Mouse (Mus musculus) fibroblast of lung, adult 2 months (primary cell): ENCODE results near the gene Slco2a1.

Experiments
- DNase-seq: peaks from one replicate; pipeline ENCODE4 v3.0.0-alpha.2; 2011; ENCODE audit warnings: low read depth

Slco2a1 gene

GRCm38 (mm10) chr9:102985111-102985510 lies 3.4 kb upstream of the Slco2a1 start:
- DNase-seq = no peak

GRCm38 (mm10) chr9:102985939-102986338 lies 2.6 kb upstream of the Slco2a1 start:
- no peak for DNase-seq

- DNase-seq = no peak
These were observed 2.0 kb downstream of the Slco2a1 start for GRCm38 (mm10) chr9:102990306-102991133.

- no peak for DNase-seq
These were observed 2.6 kb downstream of the Slco2a1 start for GRCm38 (mm10) chr9:102991134-102991406.

GRCm38 (mm10) chr9:102992877-102993276 lies 4.4 kb downstream of the Slco2a1 start:
- no peak for DNase-seq

GRCm38 (mm10) chr9:102993764-102994163 lies 5.3 kb downstream of the Slco2a1 start:
- no peak for DNase-seq

GRCm38 (mm10) chr9:102995800-102996635 lies 7.5 kb downstream of the Slco2a1 start:
- DNase-seq = no peak

- no peak for DNase-seq
These were observed 11.9 kb downstream of the Slco2a1 start for GRCm38 (mm10) chr9:103000384-103000783.

- DNase-seq = no peak
These were observed 15.8 kb downstream of the Slco2a1 start for GRCm38 (mm10) chr9:103004343-103004742.

GRCm38 (mm10) chr9:103007699-103008078 lies 19.2 kb downstream of the Slco2a1 start:
- DNase-seq = no peak

GRCm38 (mm10) chr9:103008079-103008855 lies 19.8 kb downstream of the Slco2a1 start:
- DNase-seq = no peak

GRCm38 (mm10) chr9:103010161-103010560 lies 21.6 kb downstream of the Slco2a1 start:
- DNase-seq = no peak

- DNase-seq = no peak
These were observed 24.9 kb downstream of the Slco2a1 start for GRCm38 (mm10) chr9:103013366-103013765.

GRCm38 (mm10) chr9:103014686-103015085 lies 26.2 kb downstream of the Slco2a1 start:
- no peak for DNase-seq

GRCm38 (mm10) chr9:103024116-103024515 lies 35.6 kb downstream of the Slco2a1 start:
- no peak for DNase-seq

GRCm38 (mm10) chr9:103027150-103027889 lies 38.8 kb downstream of the Slco2a1 start:
- DNase-seq = no peak

GRCm38 (mm10) chr9:103029012-103029411 lies 40.5 kb downstream of the Slco2a1 start:
- DNase-seq = no peak

GRCm38 (mm10) chr9:103030041-103030440 lies 41.5 kb downstream of the Slco2a1 start:
- DNase-seq = no peak

- DNase-seq = no peak
These were observed 42.7 kb downstream of the Slco2a1 start for GRCm38 (mm10) chr9:103031211-103031610.

- DNase-seq = no peak
These were observed 43.7 kb downstream of the Slco2a1 start for GRCm38 (mm10) chr9:103032193-103032592.

- peak; percentile 52 for DNase-seq
These were observed 44.9 kb downstream of the Slco2a1 start for GRCm38 (mm10) chr9:103033381-103033780.

GRCm38 (mm10) chr9:103036971-103037391 lies 48.5 kb downstream of the Slco2a1 start:
- no peak for DNase-seq
